Mouse (Mus musculus) erythroblast, embryonic 14.5 days (primary cell): ENCODE data around the gene Pagr1a.

Experiments used
- GATA1 ChIP-seq: IDR thresholded peaks from 2 replicates; pipeline ENCODE4 v1.6.1; 2012; ENCODE audit warnings: low read length, inconsistent platforms, mixed read lengths
- TAL1 ChIP-seq: IDR thresholded peaks from 3 replicates; pipeline ENCODE4 v1.6.1; 2012; ENCODE audit warnings: low read length, inconsistent platforms, mixed read lengths

DNA sequence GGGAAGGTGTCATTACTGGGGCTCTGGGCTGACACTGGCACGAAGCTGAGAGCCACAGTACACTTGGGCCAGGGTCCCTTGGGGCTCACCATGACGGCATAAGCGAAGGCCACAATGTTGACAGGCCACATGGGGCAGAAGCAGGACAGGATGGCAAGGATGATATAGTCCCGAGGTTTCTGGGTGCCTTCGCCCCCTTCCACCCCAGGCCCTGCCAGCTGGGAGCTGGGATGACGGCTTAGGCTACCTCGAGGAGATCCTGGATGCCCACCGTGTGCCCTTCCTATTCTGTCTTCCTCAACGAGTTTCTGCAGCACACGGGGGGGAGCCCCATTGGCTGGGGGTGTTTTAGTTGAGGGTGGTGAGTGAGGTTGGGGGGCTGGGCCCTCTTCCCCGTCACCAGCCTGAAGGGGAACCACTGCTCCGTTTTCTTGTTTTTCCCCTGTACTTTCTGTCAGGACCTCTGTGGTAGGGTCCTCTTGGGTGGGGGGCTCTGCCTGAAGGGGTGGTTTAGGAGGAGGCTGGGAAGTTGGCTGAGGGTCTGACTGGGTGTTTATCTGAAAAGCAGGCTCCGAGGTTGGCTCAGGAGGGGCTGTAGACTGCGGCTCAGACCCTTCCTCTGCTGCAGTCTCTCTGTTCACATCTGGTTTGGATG is 2.3 kb upstream of the Pagr1a start:
- TF ChIP-seq TAL1 (no peak), GATA1 (no peak)
